Mouse (Mus musculus) G1E (cell line): Measurements from ENCODE around the gene Map3k13. TPM values are rescaled to one million over a fixed set of nuclear protein-coding genes. Genes with fewer than 3 reads are reported as not detected.
"Not testable (repeated sequence)": the region's sequence is repeated elsewhere in the genome, so short reads cannot be mapped to it uniquely, and the experiment has no call there.

Experiments
- ATAC-seq: 2 replicates; pipeline ENCODE4 v1.8.0; 2016; ENCODE audit warnings: mild to moderate bottlenecking; ENCODE audit not compliant: insufficient number of reproducible peaks, poor library complexity, low FRiP score, severe bottlenecking; ENCODE audit errors: extremely low read depth
- DNase-seq: peaks from one replicate; pipeline ENCODE4 v3.0.0; 2012; ENCODE audit warnings: low spot score
- H3K27me3 ChIP-seq: 2 replicates; pipeline ENCODE4 v1.6.1; 2012; ENCODE audit warnings: mild to moderate bottlenecking, low read length, inconsistent platforms; ENCODE audit not compliant: insufficient read depth
- H3K36me3 ChIP-seq: replicated peaks from 2 replicates; pipeline ENCODE3; 2012; ENCODE audit warnings: mild to moderate bottlenecking, inconsistent platforms
- H3K4me1 ChIP-seq: 2 replicates; pipeline ENCODE4 v1.6.1; 2012; ENCODE audit warnings: low read depth, low read length, inconsistent platforms, mixed read lengths; ENCODE audit not compliant: insufficient read depth
- H3K4me3 ChIP-seq: 2 replicates; pipeline ENCODE4 v1.5.1; 2012; ENCODE audit warnings: low read depth, mild to moderate bottlenecking, inconsistent platforms, low read length, moderate library complexity, mixed read lengths
- H3K9me3 ChIP-seq: replicated peaks from 2 replicates; pipeline ENCODE4 v1.6.1; 2012; ENCODE audit warnings: inconsistent platforms
- CTCF ChIP-seq: IDR thresholded peaks from 2 replicates; pipeline ENCODE4 v1.5.1; 2012; ENCODE audit warnings: low read depth, low read length, inconsistent platforms, mixed read lengths
- GATA1 ChIP-seq: IDR thresholded peaks from 2 replicates; pipeline ENCODE4 v1.6.1; 2012; ENCODE audit warnings: borderline replicate concordance, low read length, inconsistent platforms, mixed read lengths
- GATA2 ChIP-seq: IDR thresholded peaks from 2 replicates; pipeline ENCODE4 v1.6.1; 2012; ENCODE audit warnings: low read depth, low read length, inconsistent platforms, borderline replicate concordance
- POLR2AphosphoS5 ChIP-seq: IDR thresholded peaks from 2 replicates; pipeline ENCODE4 v1.6.1; 2012; ENCODE audit warnings: low read depth, low read length, inconsistent platforms; ENCODE audit not compliant: insufficient replicate concordance
- TAL1 ChIP-seq: conservative IDR thresholded peaks from 2 replicates; pipeline ENCODE4 v1.6.1; 2012; ENCODE audit warnings: low read depth, low read length, inconsistent platforms, mixed read lengths
- polyA plus RNA-seq: library from polyadenylated mRNA; stranded (reverse); fragments of >175 nt; gene quantifications from 2 replicates; pipeline ENCODE4 v1.2.3, GENCODE M21; 2012
- total RNA-seq, 2 experiments: library from RNA; stranded (forward) in 1 of 2; stranded (reverse) in 1 of 2; fragments of 200-1000 nt in 1 of 2; fragments of >200 nt in 1 of 2; fragmentation: Nextera tagmentation in 1 of 2; gene quantifications; 2 replicates each; pipeline ENCODE4 v1.2.3; 2014 to 2017

The Map3k13 gene
- total and polyA plus RNA-seq, 3 experiments: 0.01 to 0.45 (median 0.16) TPM

- DNase-seq: no peak
- no peak for TF ChIP-seq POLR2AphosphoS5
- TF ChIP-seq GATA1: no peak
- TF ChIP-seq GATA2: no peak
- no peak for TF ChIP-seq CTCF
- no peak for ATAC-seq
- Histone ChIP-seq H3K27me3 (no peaks in the 10 kb centered on the region), H3K9me3 (no peaks in the 10 kb centered on the region), H3K4me1 (peaks cover 32% of the 10 kb centered on the region), H3K4me3 (no peak within 1 kb of the TSS), H3K36me3 (no peaks in the 10 kb centered on the region)
These were observed 6.4 kb upstream of the Map3k13 start, which contains the start of gene Ehhadh for GRCm38 (mm10) chr16:21787516-21788353. Gene Ehhadh (minus strand): TSS chr16:21787807.

GRCm38 (mm10) chr16:21788581-21788980 is 5.6 kb upstream of the Map3k13 start:
- DNase-seq (no peak), ATAC-seq (no peak)
- Histone ChIP-seq H3K36me3 (no peaks in the 10 kb centered on the region), H3K4me3 (no peak overlapping the region), H3K27me3 (no peaks in the 10 kb centered on the region), H3K9me3 (no peaks in the 10 kb centered on the region), H3K4me1 (peaks cover 37% of the 10 kb centered on the region)
- no peak for TF ChIP-seq GATA1
- TF ChIP-seq POLR2AphosphoS5: no peak
- no peak for TF ChIP-seq GATA2
- TF ChIP-seq TAL1: no peak
- TF ChIP-seq CTCF: no peak

GRCm38 (mm10) chr16:21789180-21789579 is 5.0 kb upstream of the Map3k13 start:
- Histone ChIP-seq H3K4me1 (peaks cover 40% of the 10 kb centered on the region), H3K27me3 (no peaks in the 10 kb centered on the region), H3K4me3 (no peak overlapping the region), H3K36me3 (no peaks in the 10 kb centered on the region), H3K9me3 (no peaks in the 10 kb centered on the region)
- ATAC-seq (no peak), DNase-seq (no peak)
- TF ChIP-seq POLR2AphosphoS5: no peak
- no peak for TF ChIP-seq CTCF
- no peak for TF ChIP-seq GATA2
- no peak for TF ChIP-seq TAL1
- TF ChIP-seq GATA1: no peak

- DNase-seq (no peak), ATAC-seq (no peak)
- H3K36me3 ChIP-seq: no peaks in the 10 kb centered on the region
- peaks cover 40% of the 10 kb centered on the region for H3K4me1 ChIP-seq
- H3K4me3 ChIP-seq: no peak overlapping the region
- TF ChIP-seq TAL1: no peak
- TF ChIP-seq GATA1: no peak
- no peak for TF ChIP-seq CTCF
- TF ChIP-seq GATA2: no peak
- TF ChIP-seq POLR2AphosphoS5: no peak
- H3K27me3 ChIP-seq: no peaks in the 10 kb centered on the region
- no peaks in the 10 kb centered on the region for H3K9me3 ChIP-seq
These were observed 3.7 kb upstream of the Map3k13 start for GRCm38 (mm10) chr16:21790469-21790868.

- no peak overlapping the region; the same call in 1 of the 2 replicates for H3K4me3 ChIP-seq
- peaks cover 2% of the 10 kb centered on the region for H3K36me3 ChIP-seq
- H3K27me3 ChIP-seq: no peaks in the 10 kb centered on the region
- ATAC-seq (peak; percentile 76), DNase-seq (peak; percentile 59)
- H3K4me1 ChIP-seq: peaks cover 51% of the 10 kb centered on the region
- H3K9me3 ChIP-seq: no peaks in the 10 kb centered on the region
- TF ChIP-seq TAL1: peak; percentile 74
- no peak for TF ChIP-seq POLR2AphosphoS5
- TF ChIP-seq GATA2: no peak
These were observed 2.4 kb upstream of the Map3k13 start for GRCm38 (mm10) chr16:21791779-21792178.

GRCm38 (mm10) chr16:21793080-21793810 is 901 bp upstream of the Map3k13 start:
- Histone ChIP-seq H3K36me3 (peaks cover 15% of the 10 kb centered on the region), H3K4me3 (peak overlapping the region; percentile 91), H3K4me1 (peaks cover 51% of the 10 kb centered on the region)
- not testable (repeated sequence) for H3K9me3 ChIP-seq, ATAC-seq, H3K27me3 ChIP-seq
- DNase-seq: peak; percentile 11
